Mouse (Mus musculus) hindbrain, postnatal 0 days (tissue): ENCODE data around the gene Ankmy2. TPM values are rescaled to one million over a fixed set of nuclear protein-coding genes. Genes with fewer than 3 reads are reported as not detected.

Experiments
- ATAC-seq: fragments of 200-750 bp; cut with Nextera tagmentation; 2 replicates; pipeline ENCODE4 v1.8.0; 2017; ENCODE audit warnings: mild to moderate bottlenecking, moderate TSS enrichment, moderate library complexity
- DNase-seq: peaks from one replicate; pipeline ENCODE4 v3.0.0-alpha.2; 2015; ENCODE audit warnings: low spot score
- H3K27ac ChIP-seq: fragments of 300-500 bp; sonication (generic); 2 replicates; pipeline ENCODE4 v1.5.1; 2014; ENCODE audit warnings: mild to moderate bottlenecking
- H3K27me3 ChIP-seq: fragments of 300-500 bp; sonication (generic); 2 replicates; pipeline ENCODE4 v1.6.1; 2014; ENCODE audit warnings: low read length, mixed read lengths; ENCODE audit not compliant: insufficient read depth
- H3K36me3 ChIP-seq: fragments of 300-500 bp; sonication (generic); 2 replicates; pipeline ENCODE4 v1.6.1; 2014; ENCODE audit warnings: low read length, mixed read lengths; ENCODE audit not compliant: insufficient read depth
- H3K4me1 ChIP-seq: fragments of 300-500 bp; sonication (generic); 2 replicates; pipeline ENCODE4 v1.6.1; 2014; ENCODE audit warnings: antibody characterized with exemption, low read length, mixed read lengths; ENCODE audit not compliant: insufficient read depth
- H3K4me2 ChIP-seq: fragments of 300-500 bp; sonication (generic); 2 replicates; pipeline ENCODE4 v1.6.1; 2014; ENCODE audit warnings: low read depth, mild to moderate bottlenecking, low read length, moderate library complexity, mixed read lengths
- H3K4me3 ChIP-seq: fragments of 300-500 bp; sonication (generic); 2 replicates; pipeline ENCODE4 v1.5.1; 2014; ENCODE audit warnings: low read length
- H3K9ac ChIP-seq: fragments of 300-500 bp; sonication (generic); replicated peaks from 2 replicates; pipeline ENCODE4 v1.6.1; 2014; ENCODE audit warnings: mild to moderate bottlenecking, low read length, moderate library complexity, mixed read lengths
- H3K9me3 ChIP-seq: fragments of 300-500 bp; sonication (generic); 2 replicates; pipeline ENCODE4 v1.6.1; 2016; ENCODE audit warnings: low read length, mixed read lengths
- CTCF ChIP-seq: IDR thresholded peaks from 2 replicates; pipeline ENCODE4 v1.5.1; 2016; ENCODE audit warnings: antibody characterized with exemption, control low read depth, low read depth
- WGBS: fragments of 180-500 bp; shearing (Covaris S2); extraction: QIAGEN DNeasy Blood & Tissue Kit; methylation state at CpG from one replicate; pipeline ENCODE4 v1.1.7; 2014; 5-methylcytosine and 5-hydroxymethylcytosine counted together
- polyA plus RNA-seq: library from polyadenylated mRNA; unstranded; fragments of >200 nt; fragmentation: Nextera tagmentation; extraction: Ambion mirVana; gene quantifications from 2 replicates; pipeline ENCODE4 v1.2.1, GENCODE M21; 2015
- total RNA-seq: library from RNA; depleted of rRNA; stranded (reverse); fragments of >200 nt; gene quantifications from 2 replicates; pipeline ENCODE4 v1.2.3, GENCODE M21; 2014; rRNA removed

Gene Ankmy2
- total RNA-seq (51.0 and 56.3 TPM in 2 replicates), polyA plus RNA-seq (72.1 and 74.1 TPM in 2 replicates)

DNA sequence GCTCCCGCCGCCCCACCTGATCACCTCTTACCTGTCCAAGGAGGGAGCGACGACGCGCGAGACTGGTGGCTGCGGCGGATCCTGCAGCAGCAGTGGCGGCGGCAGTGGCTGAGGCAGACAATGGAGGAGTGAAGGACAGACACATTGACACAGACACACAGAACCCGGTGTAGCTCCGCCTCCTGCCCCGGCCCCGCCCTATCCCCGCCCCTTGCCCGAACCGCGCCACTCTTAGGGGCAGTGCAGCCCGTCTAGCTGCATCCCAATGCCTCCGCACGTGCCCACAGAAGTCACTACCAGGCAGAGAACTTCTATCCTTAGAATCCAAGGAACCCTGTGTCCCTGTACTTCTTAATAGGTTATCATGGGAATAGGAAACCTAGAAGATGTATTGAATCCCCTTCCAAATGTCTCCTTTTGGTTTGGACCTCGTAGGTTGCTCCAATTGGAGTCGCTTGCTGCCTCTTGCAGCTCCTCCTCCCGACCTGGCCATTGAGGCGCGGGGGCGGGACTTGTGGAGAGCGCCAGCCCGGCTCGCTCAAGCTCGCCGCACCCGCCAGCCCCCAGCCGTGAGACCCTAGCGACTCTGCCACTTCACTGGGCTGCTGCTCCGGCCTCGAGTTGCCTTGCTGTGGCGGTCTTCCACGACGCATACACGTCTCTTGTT is at the start of gene Ankmy2:
Gene Ankmy2, plus strand, starts transcription at position 478 of the 667 bp plus-strand sequence.
- H3K9me3 ChIP-seq: no peaks in the 10 kb centered on the region
- peak within 1 kb of the TSS; percentile 84 for H3K9ac ChIP-seq
- peak within 1 kb of the TSS; percentile 96 for H3K27ac ChIP-seq
- DNase-seq (peak; percentile 97), ATAC-seq (peak; percentile 98)
- H3K4me2 ChIP-seq: peak within 1 kb of the TSS; percentile 81
- TF ChIP-seq CTCF: no peak; the same call in none of the 2 replicates
- H3K27me3 ChIP-seq: no peaks in the 10 kb centered on the region
- H3K4me3 ChIP-seq: peak within 1 kb of the TSS; percentile 93
- H3K4me1 ChIP-seq: 0 out of 2 replicates have a peak, but pooled peaks cover 7% of the 10 kb centered on the region
- under 1% methylated on average over 41 of the region's 42 CpGs for WGBS
- no peaks in the 10 kb centered on the region for H3K36me3 ChIP-seq

- H3K27me3 ChIP-seq: no peaks in the 10 kb centered on the region
- no peak overlapping the region for H3K4me3 ChIP-seq
- H3K9ac ChIP-seq: no peak overlapping the region
- no peak overlapping the region for H3K27ac ChIP-seq
- peak; percentile 61 for DNase-seq
- no peak overlapping the region for H3K4me2 ChIP-seq
- 0 out of 2 replicates have a peak, but pooled peaks have one; percentile 27 for ATAC-seq
- WGBS: 86% methylated on average over 5 of the region's 5 CpGs
- TF ChIP-seq CTCF: peak; percentile 54
- H3K9me3 ChIP-seq: no peaks in the 10 kb centered on the region
- peaks cover 47% of the 10 kb centered on the region for H3K36me3 ChIP-seq
- H3K4me1 ChIP-seq: no peaks in the 10 kb centered on the region
These were observed 48.5 kb upstream of the Ankmy2 start for GRCm38 (mm10) chr12:36108442-36108841.

- 80% methylated on average over 5 of the region's 5 CpGs for WGBS
These were observed 46.5 kb upstream of the Ankmy2 start for GRCm38 (mm10) chr12:36110457-36110856.

DNA sequence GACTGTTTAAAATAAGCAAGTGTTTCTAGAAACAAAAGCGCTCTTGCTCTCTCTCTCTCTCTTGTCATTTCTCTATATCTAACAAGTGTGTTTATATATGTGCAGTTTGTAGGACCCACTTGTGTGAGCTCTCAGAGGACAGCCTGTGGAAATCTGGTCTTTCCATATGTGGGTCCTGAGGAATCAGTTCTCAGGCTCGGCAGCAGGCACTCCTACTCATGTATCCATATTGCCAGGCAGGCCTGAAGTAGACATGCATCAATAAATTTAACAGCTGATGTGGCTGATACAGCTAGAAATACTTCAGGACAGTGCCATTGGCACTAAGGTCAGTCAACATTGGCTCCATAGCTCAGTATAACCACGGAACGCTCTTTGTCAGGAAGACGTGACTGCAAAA is 45.8 kb upstream of the Ankmy2 start:
- no peak for ATAC-seq
- 91% methylated on average over 5 of the region's 5 CpGs for WGBS
- no peak overlapping the region for H3K4me2 ChIP-seq
- H3K36me3 ChIP-seq: peaks cover 54% of the 10 kb centered on the region
- H3K27me3 ChIP-seq: no peaks in the 10 kb centered on the region
- no peak overlapping the region for H3K27ac ChIP-seq
- no peak overlapping the region for H3K4me3 ChIP-seq
- no peaks in the 10 kb centered on the region for H3K9me3 ChIP-seq
- no peaks in the 10 kb centered on the region for H3K4me1 ChIP-seq
- no peak for TF ChIP-seq CTCF
- H3K9ac ChIP-seq: no peak overlapping the region
- no peak for DNase-seq

More at GRCm38 (mm10) chr12:36110457-36110856, 46.5 kb upstream of the Ankmy2 start:
- Histone ChIP-seq H3K27me3 (no peaks in the 10 kb centered on the region), H3K4me3 (no peak overlapping the region), H3K27ac (no peak overlapping the region), H3K9ac (no peak overlapping the region), H3K4me2 (no peak overlapping the region), H3K9me3 (no peaks in the 10 kb centered on the region), H3K36me3 (peaks cover 54% of the 10 kb centered on the region), H3K4me1 (no peaks in the 10 kb centered on the region)
- TF ChIP-seq CTCF: no peak
- DNase-seq (no peak), ATAC-seq (no peak)

- Histone ChIP-seq H3K4me3 (no peak overlapping the region), H3K9me3 (no peaks in the 10 kb centered on the region), H3K4me2 (no peak overlapping the region), H3K27me3 (no peaks in the 10 kb centered on the region), H3K36me3 (peaks cover 52% of the 10 kb centered on the region), H3K4me1 (no peaks in the 10 kb centered on the region), H3K9ac (no peak overlapping the region), H3K27ac (no peak overlapping the region)
- DNase-seq (no peak), ATAC-seq (no peak)
- TF ChIP-seq CTCF: no peak
- 86% methylated on average over 3 of the region's 3 CpGs for WGBS
These were observed 44.8 kb upstream of the Ankmy2 start for GRCm38 (mm10) chr12:36112081-36112480.

DNA sequence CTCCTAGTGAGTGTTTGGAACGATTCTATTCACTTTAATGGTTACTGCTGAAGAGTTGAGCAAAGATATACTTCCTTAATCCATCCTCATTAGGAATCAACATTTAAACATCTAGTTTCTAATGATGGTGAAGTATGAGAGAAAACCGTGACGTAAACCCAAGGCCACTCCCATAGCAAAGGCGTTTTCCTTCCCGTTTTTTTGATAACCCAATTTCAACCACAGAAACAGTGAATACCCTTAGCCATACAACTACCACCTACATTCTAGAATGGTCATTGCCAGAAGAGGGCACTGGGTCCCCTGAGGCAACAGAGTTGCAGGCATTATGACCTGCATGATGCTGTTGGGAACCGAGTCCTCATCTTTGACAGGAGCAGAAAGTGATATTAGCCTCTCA is 39.8 kb upstream of the Ankmy2 start:
- TF ChIP-seq CTCF: no peak
- H3K4me1 ChIP-seq: no peaks in the 10 kb centered on the region
- WGBS: 95% methylated on average over 6 of the region's 6 CpGs
- peaks cover 41% of the 10 kb centered on the region for H3K36me3 ChIP-seq
- no peak overlapping the region for H3K9ac ChIP-seq
- H3K27ac ChIP-seq: no peak overlapping the region
- DNase-seq (no peak), ATAC-seq (no peak)
- no peaks in the 10 kb centered on the region for H3K9me3 ChIP-seq
- no peaks in the 10 kb centered on the region for H3K27me3 ChIP-seq
- no peak overlapping the region for H3K4me2 ChIP-seq
- no peak overlapping the region for H3K4me3 ChIP-seq

DNA sequence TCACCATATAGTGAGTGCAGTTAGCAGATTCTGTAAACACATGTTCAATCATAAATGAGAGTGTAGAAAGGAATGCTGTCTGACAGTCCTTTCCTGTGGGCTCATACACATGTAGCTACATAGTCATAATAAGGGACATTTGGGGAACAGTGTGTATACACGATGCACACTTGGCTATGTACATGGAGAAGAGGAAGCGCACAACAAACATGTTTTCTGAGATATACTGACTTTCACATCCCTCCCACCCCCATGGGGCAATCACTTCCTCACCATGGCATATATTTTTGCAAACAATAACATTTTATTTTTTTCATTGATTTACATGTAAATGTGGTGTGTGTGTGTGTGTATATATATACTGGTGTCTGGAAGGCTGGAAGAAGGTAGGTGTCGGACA is 37.7 kb upstream of the Ankmy2 start:
- H3K27me3 ChIP-seq: no peaks in the 10 kb centered on the region
- H3K9me3 ChIP-seq: no peaks in the 10 kb centered on the region
- H3K4me3 ChIP-seq: no peak overlapping the region
- peaks cover 26% of the 10 kb centered on the region for H3K36me3 ChIP-seq
- H3K4me1 ChIP-seq: no peaks in the 10 kb centered on the region
- H3K27ac ChIP-seq: no peak overlapping the region
- ATAC-seq (no peak), DNase-seq (no peak)
- 96% methylated on average over 3 of the region's 3 CpGs for WGBS
- no peak overlapping the region for H3K4me2 ChIP-seq
- no peak for TF ChIP-seq CTCF
- no peak overlapping the region for H3K9ac ChIP-seq
